Mouse (Mus musculus) adrenal gland, postnatal 4 days (tissue): ENCODE data around the gene Slc6a11. TPM values are rescaled to one million over a fixed set of nuclear protein-coding genes. Genes with fewer than 3 reads are reported as not detected.

Experiments used
- total RNA-seq, 2 experiments: library from RNA; stranded (reverse); gene quantifications; 2 replicates each; pipeline ENCODE4 v1.2.3; 2021

The Slc6a11 gene
- total RNA-seq, 2 experiments from 2014 or later, result 0.56 to 1.5 TPM

Other genes with a start within 250 kb of the Slc6a11 start
- 1 to 10 TPM; 7.6 to 8.4 TPM for gene Atp2b2, start 88.6 kb upstream of the Slc6a11 start, total RNA-seq
- gene Slc6a1, start 151.4 kb downstream of the Slc6a11 start, total RNA-seq, result 1 to 10 TPM in 1 of 2 experiments, under 1 TPM in 1; 0.08 to 1.7 TPM